Mouse (Mus musculus) liver, embryonic 14.5 days (tissue): ENCODE measurements around the gene Apol7e.

Source experiments
- CTCF ChIP-seq: IDR thresholded peaks from 2 replicates; pipeline ENCODE4 v1.5.1; 2016; ENCODE audit warnings: antibody characterized with exemption, low read depth, control low read depth
- EP300 ChIP-seq: IDR thresholded peaks from 2 replicates; pipeline ENCODE4 v1.6.1; 2016; ENCODE audit warnings: antibody characterized with exemption, low read depth

DNA sequence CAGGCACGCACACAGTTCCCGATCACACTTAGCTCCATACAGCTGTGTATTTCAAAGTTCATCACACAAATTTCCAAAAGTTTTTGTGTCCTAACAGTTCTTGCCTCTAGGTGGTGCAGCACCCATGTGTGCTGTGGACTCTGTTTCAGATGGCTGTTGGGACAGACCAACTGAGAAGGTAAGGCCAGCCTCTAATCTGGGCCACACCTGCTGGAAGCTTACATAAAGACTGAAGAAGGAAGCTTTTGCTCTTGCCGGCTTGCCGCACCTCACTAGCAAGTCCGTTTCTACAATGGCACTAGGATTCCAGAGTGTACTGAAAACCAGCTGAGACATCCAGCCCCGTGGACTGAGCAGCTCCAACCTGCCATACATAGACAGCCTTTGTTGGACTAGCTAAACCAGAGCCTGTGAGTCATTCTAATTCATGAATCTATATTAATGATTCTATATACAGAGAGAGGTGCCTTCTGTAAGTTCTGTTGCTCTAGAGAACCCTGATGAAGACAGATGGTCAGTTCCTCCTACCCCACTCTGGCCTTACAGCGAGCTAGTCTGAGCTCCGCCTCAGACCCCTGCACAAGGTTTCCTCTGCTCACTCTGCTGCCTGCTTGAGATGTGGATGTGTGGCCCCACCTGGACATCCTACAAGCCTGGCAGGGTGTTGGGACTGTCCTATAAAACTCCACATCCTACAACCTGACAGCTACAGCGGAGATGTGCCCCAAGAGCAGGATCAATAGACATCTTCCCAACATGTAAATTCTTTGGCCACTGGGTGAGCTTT lies 42.0 kb downstream of the Apol7e start:
- TF ChIP-seq CTCF (peak; percentile 67), EP300 (no peak)
